Mouse (Mus musculus): ENCODE results near the gene Cyb561d1. TPM values are rescaled to one million over a fixed set of nuclear protein-coding genes. Genes with fewer than 3 reads are reported as not detected.

Cyb561d1 gene
- polyA plus RNA-seq, 1 experiment from 2014 or later, result 2.8 TPM

GRCm38 (mm10) chr3:108167499-108167898 lies 33.5 kb downstream of the Cyb561d1 start:
- ATAC-seq (ENCODE audit: insufficient number of reproducible peaks, insufficient read depth, low FRiP score, low read depth), result no peak
- no peak overlapping the region for H3K9ac ChIP-seq (replicated peaks; ENCODE audit: low read depth, low read length)
- H3K4me2 ChIP-seq (replicated peaks; ENCODE audit: low read depth, low read length), result no peak overlapping the region
- no peak overlapping the region for H3K4me3 ChIP-seq (ENCODE audit: low read depth, low read length)
- no peak overlapping the region for H3K27ac ChIP-seq (ENCODE audit: low read length)
- WGBS, result 50% methylated on average over 14 of the region's 14 CpGs
- no peaks in the 10 kb centered on the region for H3K27me3 ChIP-seq (ENCODE audit: control insufficient read depth, insufficient read depth, low read length)
- no peaks in the 10 kb centered on the region for H3K36me3 ChIP-seq (ENCODE audit: control insufficient read depth, insufficient read depth, low read length)
- H3K4me1 ChIP-seq (ENCODE audit: control insufficient read depth, insufficient read depth, low read length), result peaks cover 10% of the 10 kb centered on the region
- H3K9me3 ChIP-seq (ENCODE audit: control insufficient read depth, low read depth, low read length), result no peaks in the 10 kb centered on the region

GRCm38 (mm10) chr3:108166486-108167211 lies 34.4 kb downstream of the Cyb561d1 start:
- Histone ChIP-seq H3K9ac (replicated peaks; ENCODE audit: low read depth, low read length) (no peak overlapping the region), H3K4me3 (ENCODE audit: low read depth, low read length) (no peak overlapping the region), H3K9me3 (ENCODE audit: control insufficient read depth, low read depth, low read length) (no peaks in the 10 kb centered on the region), H3K27ac (ENCODE audit: low read length) (no peak overlapping the region; the same call in 1 of the 2 replicates), H3K36me3 (ENCODE audit: control insufficient read depth, insufficient read depth, low read length) (no peaks in the 10 kb centered on the region), H3K4me2 (replicated peaks; ENCODE audit: low read depth, low read length) (no peak overlapping the region), H3K27me3 (ENCODE audit: control insufficient read depth, insufficient read depth, low read length) (no peaks in the 10 kb centered on the region), H3K4me1 (ENCODE audit: control insufficient read depth, insufficient read depth, low read length) (peaks cover 10% of the 10 kb centered on the region)
- peak; percentile 23; the same call in 1 of the 2 replicates for ATAC-seq (ENCODE audit: insufficient number of reproducible peaks, insufficient read depth, low FRiP score, low read depth)
- 27% methylated on average over 9 of the region's 11 CpGs for WGBS

- H3K4me3 ChIP-seq (ENCODE audit: low read depth, low read length), result no peak overlapping the region
- WGBS, result 47% methylated on average over 10 of the region's 10 CpGs
- H3K36me3 ChIP-seq (ENCODE audit: control insufficient read depth, insufficient read depth, low read length), result no peaks in the 10 kb centered on the region
- no peak overlapping the region for H3K4me2 ChIP-seq (replicated peaks; ENCODE audit: low read depth, low read length)
- no peak for ATAC-seq (ENCODE audit: insufficient number of reproducible peaks, insufficient read depth, low FRiP score, low read depth)
- no peaks in the 10 kb centered on the region for H3K9me3 ChIP-seq (ENCODE audit: control insufficient read depth, low read depth, low read length)
- H3K27ac ChIP-seq (ENCODE audit: low read length), result peak overlapping the region; percentile 10; the same call in 1 of the 2 replicates
- peaks cover 10% of the 10 kb centered on the region for H3K4me1 ChIP-seq (ENCODE audit: control insufficient read depth, insufficient read depth, low read length)
- no peaks in the 10 kb centered on the region for H3K27me3 ChIP-seq (ENCODE audit: control insufficient read depth, insufficient read depth, low read length)
- H3K9ac ChIP-seq (replicated peaks; ENCODE audit: low read depth, low read length), result no peak overlapping the region
These were observed 35.3 kb downstream of the Cyb561d1 start for GRCm38 (mm10) chr3:108165532-108166315.

GRCm38 (mm10) chr3:108164807-108165206 lies 36.2 kb downstream of the Cyb561d1 start:
- no peak overlapping the region for H3K27ac ChIP-seq (ENCODE audit: low read length)
- H3K9ac ChIP-seq (replicated peaks; ENCODE audit: low read depth, low read length), result no peak overlapping the region
- no peaks in the 10 kb centered on the region for H3K27me3 ChIP-seq (ENCODE audit: control insufficient read depth, insufficient read depth, low read length)
- H3K36me3 ChIP-seq (ENCODE audit: control insufficient read depth, insufficient read depth, low read length), result no peaks in the 10 kb centered on the region
- H3K9me3 ChIP-seq (ENCODE audit: control insufficient read depth, low read depth, low read length), result no peaks in the 10 kb centered on the region
- peaks cover 10% of the 10 kb centered on the region for H3K4me1 ChIP-seq (ENCODE audit: control insufficient read depth, insufficient read depth, low read length)
- peak; percentile 48; the same call in 1 of the 2 replicates for ATAC-seq (ENCODE audit: insufficient number of reproducible peaks, insufficient read depth, low FRiP score, low read depth)
- WGBS, result 14% methylated on average over 9 of the region's 9 CpGs
- H3K4me2 ChIP-seq (replicated peaks; ENCODE audit: low read depth, low read length), result peak overlapping the region; percentile 25; the same call in 1 of the 2 replicates
- H3K4me3 ChIP-seq (ENCODE audit: low read depth, low read length), result no peak overlapping the region

GRCm38 (mm10) chr3:108164091-108164490 lies 36.9 kb downstream of the Cyb561d1 start:
- no peak overlapping the region for H3K4me2 ChIP-seq (replicated peaks; ENCODE audit: low read depth, low read length)
- no peak overlapping the region for H3K27ac ChIP-seq (ENCODE audit: low read length)
- no peaks in the 10 kb centered on the region for H3K36me3 ChIP-seq (ENCODE audit: control insufficient read depth, insufficient read depth, low read length)
- no peak overlapping the region for H3K9ac ChIP-seq (replicated peaks; ENCODE audit: low read depth, low read length)
- WGBS, result 67% methylated on average over 5 of the region's 5 CpGs
- H3K4me1 ChIP-seq (ENCODE audit: control insufficient read depth, insufficient read depth, low read length), result peaks cover 10% of the 10 kb centered on the region
- no peak for ATAC-seq (ENCODE audit: insufficient number of reproducible peaks, insufficient read depth, low FRiP score, low read depth)
- H3K4me3 ChIP-seq (ENCODE audit: low read depth, low read length), result no peak overlapping the region
- H3K9me3 ChIP-seq (ENCODE audit: control insufficient read depth, low read depth, low read length), result no peaks in the 10 kb centered on the region
- H3K27me3 ChIP-seq (ENCODE audit: control insufficient read depth, insufficient read depth, low read length), result no peaks in the 10 kb centered on the region

- no peak for ATAC-seq (ENCODE audit: insufficient number of reproducible peaks, insufficient read depth, low FRiP score, low read depth)
These were observed 42.5 kb downstream of the Cyb561d1 start for GRCm38 (mm10) chr3:108158383-108159037.

GRCm38 (mm10) chr3:108154656-108155055 lies 46.4 kb downstream of the Cyb561d1 start, which contains the start of gene Gpr61:
TSS of gene Gpr61 (minus strand) at chr3:108154882.
- Histone ChIP-seq H3K4me3 (ENCODE audit: low read depth, low read length) (no peak within 1 kb of the TSS), H3K4me2 (replicated peaks; ENCODE audit: low read depth, low read length) (no peak within 1 kb of the TSS), H3K4me1 (ENCODE audit: control insufficient read depth, insufficient read depth, low read length) (no peaks in the 10 kb centered on the region), H3K27me3 (ENCODE audit: control insufficient read depth, insufficient read depth, low read length) (no peaks in the 10 kb centered on the region), H3K27ac (ENCODE audit: low read length) (no peak within 1 kb of the TSS), H3K9me3 (ENCODE audit: control insufficient read depth, low read depth, low read length) (no peaks in the 10 kb centered on the region), H3K36me3 (ENCODE audit: control insufficient read depth, insufficient read depth, low read length) (no peaks in the 10 kb centered on the region), H3K9ac (replicated peaks; ENCODE audit: low read depth, low read length) (no peak within 1 kb of the TSS)
- WGBS, result 46% methylated on average over 4 of the region's 4 CpGs
- ATAC-seq (ENCODE audit: insufficient number of reproducible peaks, insufficient read depth, low FRiP score, low read depth), result no peak

More at GRCm38 (mm10) chr3:108158383-108159037, 42.5 kb downstream of the Cyb561d1 start:
- H3K9me3 ChIP-seq (ENCODE audit: control insufficient read depth, low read depth, low read length), result no peaks in the 10 kb centered on the region
- no peaks in the 10 kb centered on the region for H3K4me1 ChIP-seq (ENCODE audit: control insufficient read depth, insufficient read depth, low read length)
- H3K4me2 ChIP-seq (replicated peaks; ENCODE audit: low read depth, low read length), result no peak overlapping the region
- no peaks in the 10 kb centered on the region for H3K36me3 ChIP-seq (ENCODE audit: control insufficient read depth, insufficient read depth, low read length)
- H3K9ac ChIP-seq (replicated peaks; ENCODE audit: low read depth, low read length), result no peak overlapping the region
- peak overlapping the region; percentile 6; the same call in 1 of the 2 replicates for H3K27ac ChIP-seq (ENCODE audit: low read length)
- H3K4me3 ChIP-seq (ENCODE audit: low read depth, low read length), result no peak overlapping the region
- H3K27me3 ChIP-seq (ENCODE audit: control insufficient read depth, insufficient read depth, low read length), result no peaks in the 10 kb centered on the region
- 56% methylated on average over 9 of the region's 9 CpGs for WGBS

- Histone ChIP-seq H3K9ac (replicated peaks; ENCODE audit: low read depth, low read length) (no peak overlapping the region), H3K36me3 (ENCODE audit: control insufficient read depth, insufficient read depth, low read length) (no peaks in the 10 kb centered on the region), H3K9me3 (ENCODE audit: control insufficient read depth, low read depth, low read length) (no peaks in the 10 kb centered on the region), H3K4me2 (replicated peaks; ENCODE audit: low read depth, low read length) (no peak overlapping the region), H3K27ac (ENCODE audit: low read length) (no peak overlapping the region), H3K27me3 (ENCODE audit: control insufficient read depth, insufficient read depth, low read length) (no peaks in the 10 kb centered on the region), H3K4me1 (ENCODE audit: control insufficient read depth, insufficient read depth, low read length) (no peaks in the 10 kb centered on the region), H3K4me3 (ENCODE audit: low read depth, low read length) (no peak overlapping the region)
- no peak for ATAC-seq (ENCODE audit: insufficient number of reproducible peaks, insufficient read depth, low FRiP score, low read depth)
- WGBS, result 84% methylated on average over 3 of the region's 3 CpGs
These were observed 48.7 kb downstream of the Cyb561d1 start for GRCm38 (mm10) chr3:108152290-108152689.
